Mouse (Mus musculus): ENCODE data around the gene Gzmm. TPM values are rescaled to one million over a fixed set of nuclear protein-coding genes. Genes with fewer than 3 reads are reported as not detected.

The Gzmm gene
- polyA plus RNA-seq, 1 experiment from 2014 or later: 0.92 TPM

DNA sequence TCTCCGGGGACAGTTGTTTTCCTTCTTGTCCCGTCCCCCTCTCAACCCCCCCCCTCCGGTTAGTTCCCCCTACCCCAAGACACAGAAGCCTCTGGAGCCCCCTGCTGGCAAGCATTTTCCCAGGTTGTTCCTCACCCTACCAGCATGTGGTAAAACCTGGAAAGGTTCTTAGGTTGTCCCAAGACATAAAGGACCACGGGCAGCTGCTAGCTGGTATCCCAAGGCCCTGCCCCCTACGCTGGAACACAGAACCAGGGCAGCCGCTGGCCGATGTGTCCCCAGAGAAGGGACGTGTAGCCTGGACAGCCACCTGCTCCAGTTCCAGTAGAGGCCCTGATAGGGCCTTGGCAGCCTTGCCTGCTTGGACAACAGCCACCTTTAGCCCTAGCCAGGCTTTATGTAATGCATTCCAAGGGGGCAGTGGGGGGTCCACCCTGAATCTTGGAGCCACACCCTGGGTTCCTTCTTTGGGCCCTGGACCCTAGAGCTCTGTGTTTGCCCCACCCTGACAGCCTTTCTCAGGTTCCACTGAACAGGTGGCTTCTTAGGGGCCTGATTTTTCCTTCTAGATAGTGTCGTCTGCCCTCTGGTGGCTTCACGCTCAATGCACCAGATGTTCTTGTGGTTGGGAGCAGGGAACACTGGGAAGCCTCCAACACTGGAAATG lies 5.8 kb upstream of the Gzmm start:
- Histone ChIP-seq H3K27ac (peak overlapping the region; percentile 76), H3K4me1 (peaks cover 23% of the 10 kb centered on the region), H3K36me3 (peaks cover 38% of the 10 kb centered on the region), H3K9ac (peak overlapping the region; percentile 89), H3K27me3 (no peaks in the 10 kb centered on the region), H3K4me3 (peak overlapping the region; percentile 91), H3K4me2 (replicated peaks) (peak overlapping the region; percentile 88), H3K9me3 (no peaks in the 10 kb centered on the region)
- WGBS: 5% methylated on average over 10 of the region's 10 CpGs
- no peak for ATAC-seq (ENCODE audit: low FRiP score, low read depth)

DNA sequence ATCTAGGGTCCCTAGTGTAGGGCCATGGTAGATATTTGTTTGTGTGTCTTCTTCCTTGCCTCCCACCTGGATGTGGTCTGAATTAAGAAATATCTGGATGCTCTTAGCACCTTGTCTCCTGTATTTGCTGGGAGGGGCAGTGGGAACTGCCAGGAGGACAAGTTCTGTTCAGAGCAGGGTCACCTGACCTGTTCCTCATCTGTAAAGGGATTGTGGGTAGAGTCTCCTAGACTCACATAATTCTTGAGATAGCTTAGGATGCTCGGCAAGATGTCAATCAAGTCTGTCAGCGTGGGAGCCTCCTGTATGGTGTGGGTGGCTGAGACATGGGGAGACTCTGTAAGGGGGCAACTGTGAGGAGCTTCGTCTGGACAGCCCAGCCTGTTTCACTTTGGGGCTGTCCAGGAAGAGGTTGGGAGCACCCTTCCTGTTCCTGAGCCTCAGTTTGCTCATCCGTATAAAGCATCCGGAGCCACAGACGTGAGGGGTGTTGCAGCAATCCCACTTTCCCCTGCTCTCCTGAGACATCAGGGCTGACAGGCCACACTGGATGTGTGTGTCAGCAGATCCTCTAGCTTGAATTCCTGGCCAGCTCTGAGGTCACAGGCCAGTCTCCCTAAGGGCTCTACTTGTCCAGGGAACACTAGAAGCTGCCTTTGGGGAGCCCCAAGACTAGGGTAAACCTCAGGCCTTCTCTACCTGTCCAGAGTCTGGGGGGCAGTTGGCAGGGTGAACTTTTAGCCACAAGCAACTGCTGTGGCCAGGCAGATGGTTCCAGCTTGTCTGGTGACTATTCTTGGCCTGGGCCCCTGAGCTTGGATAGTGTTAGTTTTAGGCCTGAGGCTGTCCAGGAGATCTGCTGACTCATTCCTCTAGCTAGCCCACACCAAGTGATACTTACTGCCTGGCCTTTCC lies 4.8 kb upstream of the Gzmm start:
- peaks cover 23% of the 10 kb centered on the region for H3K4me1 ChIP-seq
- H3K4me2 ChIP-seq (replicated peaks): peak overlapping the region; percentile 88
- no peak overlapping the region for H3K27ac ChIP-seq
- H3K9ac ChIP-seq: peak overlapping the region; percentile 89
- WGBS: 89% methylated on average over 6 of the region's 6 CpGs
- H3K4me3 ChIP-seq: peak overlapping the region; percentile 91
- no peaks in the 10 kb centered on the region for H3K27me3 ChIP-seq
- peaks cover 48% of the 10 kb centered on the region for H3K36me3 ChIP-seq
- no peak for ATAC-seq (ENCODE audit: low FRiP score, low read depth)
- no peaks in the 10 kb centered on the region for H3K9me3 ChIP-seq

DNA sequence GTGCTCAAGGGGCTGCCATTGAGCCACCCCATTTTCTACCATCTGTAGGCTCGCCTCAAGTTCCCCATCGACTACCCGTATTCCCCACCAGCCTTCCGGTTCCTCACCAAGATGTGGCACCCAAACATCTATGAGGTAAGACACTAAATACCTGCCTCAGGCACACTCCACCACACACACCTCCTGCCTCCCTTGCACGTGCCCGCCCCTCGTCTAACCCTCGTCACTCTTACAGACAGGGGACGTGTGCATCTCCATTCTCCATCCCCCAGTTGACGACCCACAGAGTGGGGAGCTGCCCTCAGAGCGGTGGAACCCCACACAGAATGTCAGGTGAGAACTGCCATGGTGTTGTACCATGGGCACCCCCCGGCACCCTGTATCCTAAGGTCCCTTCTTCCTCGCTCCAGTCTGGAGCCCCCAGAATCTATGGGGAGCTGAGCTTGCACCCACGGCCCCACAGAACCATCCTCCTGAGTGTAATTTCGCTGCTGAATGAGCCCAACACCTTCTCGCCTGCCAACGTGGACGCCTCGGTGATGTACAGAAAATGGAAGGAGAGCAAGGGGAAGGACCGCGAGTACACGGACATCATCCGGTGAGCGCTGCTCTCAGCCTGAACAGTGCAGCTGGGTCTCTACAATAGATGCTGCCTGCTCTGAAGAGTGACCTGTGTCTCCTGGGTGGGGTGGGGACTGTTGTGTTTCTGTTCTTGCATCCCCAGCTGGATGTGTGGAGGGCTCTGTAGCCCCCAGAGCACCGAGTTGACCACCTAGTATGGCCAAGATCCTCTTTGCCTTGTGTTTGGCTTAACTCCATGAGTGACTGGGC lies 3.8 kb upstream of the Gzmm start:
- H3K4me1 ChIP-seq: peaks cover 23% of the 10 kb centered on the region
- no peak for ATAC-seq (ENCODE audit: low FRiP score, low read depth)
- no peak overlapping the region for H3K4me3 ChIP-seq
- no peaks in the 10 kb centered on the region for H3K9me3 ChIP-seq
- H3K27ac ChIP-seq: no peak overlapping the region
- H3K36me3 ChIP-seq: peaks cover 53% of the 10 kb centered on the region
- 94% methylated on average over 25 of the region's 25 CpGs for WGBS
- no peaks in the 10 kb centered on the region for H3K27me3 ChIP-seq
- no peak overlapping the region for H3K9ac ChIP-seq
- no peak overlapping the region for H3K4me2 ChIP-seq (replicated peaks)

GRCm38 (mm10) chr10:79686219-79686618 lies 2.6 kb upstream of the Gzmm start:
- Histone ChIP-seq H3K27me3 (no peaks in the 10 kb centered on the region), H3K9ac (no peak overlapping the region), H3K4me1 (peaks cover 18% of the 10 kb centered on the region), H3K36me3 (peaks cover 53% of the 10 kb centered on the region), H3K9me3 (no peaks in the 10 kb centered on the region), H3K4me3 (no peak overlapping the region), H3K4me2 (replicated peaks) (no peak overlapping the region), H3K27ac (no peak overlapping the region)
- no peak for ATAC-seq (ENCODE audit: low FRiP score, low read depth)
- 91% methylated on average over 2 of the region's 2 CpGs for WGBS

- no peak overlapping the region for H3K27ac ChIP-seq
- no peak overlapping the region for H3K4me2 ChIP-seq (replicated peaks)
- ATAC-seq (ENCODE audit: low FRiP score, low read depth): no peak
- H3K4me3 ChIP-seq: no peak overlapping the region
- WGBS: 94% methylated on average over 1 of the region's 1 CpGs
- H3K4me1 ChIP-seq: peaks cover 16% of the 10 kb centered on the region
- no peaks in the 10 kb centered on the region for H3K9me3 ChIP-seq
- H3K27me3 ChIP-seq: no peaks in the 10 kb centered on the region
- H3K36me3 ChIP-seq: peaks cover 53% of the 10 kb centered on the region
- no peak overlapping the region for H3K9ac ChIP-seq
Measured at GRCm38 (mm10) chr10:79686691-79687090, 2.1 kb upstream of the Gzmm start.

DNA sequence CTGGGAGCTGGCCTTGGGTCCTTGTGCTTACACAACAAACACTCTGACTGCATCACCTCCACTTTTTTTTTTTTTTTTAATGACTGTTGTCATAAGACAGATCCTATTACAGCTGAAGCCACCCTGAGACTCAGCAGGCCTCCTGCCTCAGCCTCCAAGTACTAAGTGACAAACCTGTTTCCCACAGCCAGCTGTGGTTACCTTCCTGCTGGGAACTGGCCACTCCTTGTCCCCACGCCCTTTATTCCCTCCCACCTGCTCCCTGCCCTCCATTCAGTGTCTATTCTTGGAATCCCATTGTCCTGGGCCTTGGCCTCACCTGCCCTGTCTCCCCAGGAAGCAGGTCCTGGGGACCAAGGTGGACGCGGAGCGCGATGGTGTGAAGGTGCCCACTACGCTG lies 1.3 kb upstream of the Gzmm start:
- no peaks in the 10 kb centered on the region for H3K9me3 ChIP-seq
- H3K4me1 ChIP-seq: peaks cover 16% of the 10 kb centered on the region
- H3K27ac ChIP-seq: no peak overlapping the region
- no peak overlapping the region for H3K4me3 ChIP-seq
- no peak for ATAC-seq (ENCODE audit: low FRiP score, low read depth)
- no peak overlapping the region for H3K4me2 ChIP-seq (replicated peaks)
- no peaks in the 10 kb centered on the region for H3K27me3 ChIP-seq
- WGBS: 95% methylated on average over 6 of the region's 6 CpGs
- no peak overlapping the region for H3K9ac ChIP-seq
- H3K36me3 ChIP-seq: peaks cover 53% of the 10 kb centered on the region

DNA sequence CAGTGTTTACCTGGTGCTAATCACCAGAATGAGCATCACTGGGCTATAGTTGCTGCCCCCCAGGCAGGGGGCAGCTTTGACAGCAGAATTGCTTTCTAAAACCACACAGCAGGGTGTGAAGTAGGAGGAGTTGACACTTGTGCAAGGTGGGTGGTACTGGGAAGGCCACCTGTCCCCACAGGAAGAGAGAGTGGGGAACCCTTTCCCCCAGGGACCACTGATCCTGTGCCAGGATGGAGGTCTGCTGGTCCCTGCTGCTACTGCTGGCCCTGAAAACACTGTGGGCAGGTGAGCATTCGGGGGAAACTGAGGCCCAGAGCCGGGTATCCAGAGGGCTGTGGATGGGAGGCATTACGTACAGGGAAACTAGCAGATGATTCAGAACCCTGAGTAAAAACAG lies 358 bp downstream of the Gzmm start:
- no peak overlapping the region for H3K9ac ChIP-seq
- 90% methylated on average over 3 of the region's 3 CpGs for WGBS
- H3K27ac ChIP-seq: no peak overlapping the region
- H3K27me3 ChIP-seq: no peaks in the 10 kb centered on the region
- peaks cover 2% of the 10 kb centered on the region; the same call in 1 of the 2 replicates for H3K4me1 ChIP-seq
- no peak for ATAC-seq (ENCODE audit: low FRiP score, low read depth)
- H3K4me2 ChIP-seq (replicated peaks): no peak overlapping the region
- peaks cover 53% of the 10 kb centered on the region for H3K36me3 ChIP-seq
- no peak overlapping the region for H3K4me3 ChIP-seq
- H3K9me3 ChIP-seq: no peaks in the 10 kb centered on the region

- Histone ChIP-seq H3K4me1 (peaks cover 29% of the 10 kb centered on the region), H3K36me3 (peaks cover 25% of the 10 kb centered on the region), H3K4me2 (replicated peaks) (no peak overlapping the region), H3K9ac (no peak overlapping the region), H3K4me3 (no peak overlapping the region), H3K27me3 (no peaks in the 10 kb centered on the region), H3K9me3 (no peaks in the 10 kb centered on the region), H3K27ac (no peak overlapping the region)
- no peak for ATAC-seq (ENCODE audit: low FRiP score, low read depth)
- WGBS: 96% methylated on average over 2 of the region's 2 CpGs
Measured at GRCm38 (mm10) chr10:79691986-79692548, 3.2 kb downstream of the Gzmm start.

GRCm38 (mm10) chr10:79693580-79694378 lies 5.0 kb downstream of the Gzmm start:
- H3K36me3 ChIP-seq: peaks cover 7% of the 10 kb centered on the region
- H3K4me3 ChIP-seq: no peak overlapping the region
- no peaks in the 10 kb centered on the region for H3K9me3 ChIP-seq
- H3K4me2 ChIP-seq (replicated peaks): no peak overlapping the region
- H3K27me3 ChIP-seq: no peaks in the 10 kb centered on the region
- peaks cover 38% of the 10 kb centered on the region for H3K4me1 ChIP-seq
- 75% methylated on average over 12 of the region's 12 CpGs for whole genome bisulfite sequencing
- ATAC-seq (ENCODE audit: low FRiP score, low read depth): no peak
- H3K27ac ChIP-seq: peak overlapping the region; percentile 81
- H3K9ac ChIP-seq: peak overlapping the region; percentile 48

DNA sequence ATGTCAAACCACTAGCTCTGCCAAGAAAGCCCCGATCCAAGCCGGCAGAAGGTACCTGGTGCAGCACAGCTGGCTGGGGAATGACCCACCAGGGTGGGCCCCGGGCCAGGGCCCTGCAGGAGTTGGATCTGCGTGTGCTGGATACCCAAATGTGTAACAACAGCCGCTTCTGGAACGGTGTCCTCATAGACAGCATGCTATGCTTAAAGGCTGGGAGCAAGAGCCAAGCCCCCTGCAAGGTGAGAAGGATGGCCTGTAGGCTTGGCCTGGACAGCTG lies 5.5 kb downstream of the Gzmm start:
- H3K27ac ChIP-seq: peak overlapping the region; percentile 81
- H3K27me3 ChIP-seq: no peaks in the 10 kb centered on the region
- no peaks in the 10 kb centered on the region for H3K9me3 ChIP-seq
- peak overlapping the region; percentile 48 for H3K9ac ChIP-seq
- no peak for ATAC-seq (ENCODE audit: low FRiP score, low read depth)
- peaks cover 38% of the 10 kb centered on the region for H3K4me1 ChIP-seq
- H3K4me3 ChIP-seq: no peak overlapping the region
- H3K36me3 ChIP-seq: peaks cover 2% of the 10 kb centered on the region
- H3K4me2 ChIP-seq (replicated peaks): no peak overlapping the region
- 68% methylated on average over 6 of the region's 6 CpGs for WGBS
